Mouse (Mus musculus): ENCODE results near the gene Tbc1d10b.

GRCm38 (mm10) chr7:127256518-127256917 lies 48.2 kb upstream of the Tbc1d10b start:
- TF ChIP-seq CTCF (IDR thresholded peaks at IDR 0.05; ENCODE audit: low read depth) (no peak), EP300 (IDR thresholded peaks at IDR 0.05; ENCODE audit: low read depth) (no peak)
